Mouse (Mus musculus): Measurements from ENCODE around the gene Dusp10. TPM values are rescaled to one million over a fixed set of nuclear protein-coding genes. Genes with fewer than 3 reads are reported as not detected.

Gene Dusp10
- polyA plus RNA-seq, 1 experiment, result 14.6 TPM

DNA sequence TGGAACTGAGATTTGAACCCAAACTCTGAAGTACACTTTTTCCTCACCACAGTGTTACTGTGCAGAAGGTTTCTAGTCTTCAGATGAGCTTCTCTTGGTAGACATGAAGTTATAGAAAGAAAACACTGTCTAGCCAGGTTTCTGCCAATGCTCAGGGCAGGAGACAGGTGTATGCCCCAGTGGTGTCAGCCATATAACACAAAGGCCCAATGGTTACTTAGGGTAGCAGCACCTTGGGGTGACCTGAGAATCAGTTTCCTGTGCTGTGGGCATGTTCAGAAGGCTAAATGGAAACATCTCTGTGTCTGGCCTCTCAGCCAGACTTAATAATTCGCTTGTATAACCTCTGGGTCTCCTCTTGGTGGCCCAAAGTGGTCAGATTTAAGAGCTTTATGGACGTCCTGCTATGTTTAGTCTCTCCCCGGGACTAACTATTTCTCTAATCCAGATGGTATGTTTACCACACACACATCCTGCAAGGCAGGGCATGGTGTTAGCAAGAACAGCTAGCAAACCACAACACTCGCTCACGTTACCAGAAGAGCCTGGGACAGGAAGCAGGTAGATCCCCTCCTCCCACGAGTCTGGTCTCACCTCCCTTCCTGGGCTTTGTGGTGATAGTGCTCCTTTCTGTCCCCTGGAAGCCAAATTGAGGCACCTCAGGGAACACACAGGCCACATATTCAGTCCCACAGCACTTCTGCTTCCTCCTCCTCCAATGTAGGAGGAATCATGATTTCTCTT is 7.6 kb upstream of the Dusp10 start:
- no peaks in the 10 kb centered on the region for H3K27me3 ChIP-seq (ENCODE audit: control insufficient read depth, insufficient read depth, insufficient read length)
- H3K4me2 ChIP-seq (ENCODE audit: low read depth), result no peak overlapping the region
- H3K36me3 ChIP-seq (ENCODE audit: control insufficient read depth, insufficient read depth), result no peaks in the 10 kb centered on the region
- TF ChIP-seq SRF (IDR thresholded peaks at IDR 0.05; ENCODE audit: control insufficient read depth, insufficient read length, low read depth), result no peak
- TF ChIP-seq MYOD1 (IDR thresholded peaks at IDR 0.05; ENCODE audit: control insufficient read depth in 1 of 3, insufficient read length in 2 of 3, low read depth in 2 of 3), result peak in 1 of 3 experiments; percentile 15
- peak in 1 of 3 experiments; percentile 6 for TF ChIP-seq MYOG (IDR thresholded peaks at IDR 0.05; ENCODE audit: control insufficient read depth in 1 of 3, insufficient read depth in 1 of 3, insufficient read length in 2 of 3, low read depth in 2 of 3)
- TF ChIP-seq CEBPB (IDR thresholded peaks at IDR 0.05; ENCODE audit: insufficient read depth, poor library complexity, severe bottlenecking), result no peak
- no peaks in the 10 kb centered on the region for H3K79me2 ChIP-seq (ENCODE audit: control insufficient read depth, insufficient read depth)
- H3ac ChIP-seq (ENCODE audit: control insufficient read depth, insufficient read length), result no peak overlapping the region
- no peak overlapping the region for H3K4me3 ChIP-seq

DNA sequence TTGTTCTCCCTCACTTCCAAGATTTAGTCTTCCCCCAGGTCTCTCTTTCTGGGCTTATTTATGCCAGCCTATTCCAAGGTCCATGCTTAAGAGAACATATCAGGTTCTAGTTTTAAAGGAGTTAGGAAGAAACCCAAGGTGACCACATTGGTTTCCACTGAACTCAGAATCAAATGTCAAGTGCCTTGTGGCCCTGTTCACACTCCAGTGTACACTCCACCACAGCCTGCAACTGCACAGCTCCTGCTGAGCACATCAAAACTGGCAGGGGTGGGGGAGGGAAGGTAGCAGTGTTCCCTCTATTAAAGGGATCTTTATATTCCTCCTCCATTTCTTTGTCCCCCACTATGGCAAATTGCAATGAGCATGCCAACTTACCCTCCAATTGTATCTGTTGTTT is 7.0 kb upstream of the Dusp10 start:
- Histone ChIP-seq H3ac (ENCODE audit: control insufficient read depth, insufficient read length) (no peak overlapping the region), H3K79me2 (ENCODE audit: control insufficient read depth, insufficient read depth) (no peaks in the 10 kb centered on the region), H3K4me3 (no peak overlapping the region), H3K27me3 (ENCODE audit: control insufficient read depth, insufficient read depth, insufficient read length) (no peaks in the 10 kb centered on the region), H3K4me2 (ENCODE audit: low read depth) (no peak overlapping the region), H3K36me3 (ENCODE audit: control insufficient read depth, insufficient read depth) (no peaks in the 10 kb centered on the region)
- peak in 1 of 3 experiments; percentile 22 for TF ChIP-seq MYOD1 (IDR thresholded peaks at IDR 0.05; ENCODE audit: control insufficient read depth in 1 of 3, insufficient read length in 2 of 3, low read depth in 2 of 3)
- no peak for TF ChIP-seq CEBPB (IDR thresholded peaks at IDR 0.05; ENCODE audit: insufficient read depth, poor library complexity, severe bottlenecking)

DNA sequence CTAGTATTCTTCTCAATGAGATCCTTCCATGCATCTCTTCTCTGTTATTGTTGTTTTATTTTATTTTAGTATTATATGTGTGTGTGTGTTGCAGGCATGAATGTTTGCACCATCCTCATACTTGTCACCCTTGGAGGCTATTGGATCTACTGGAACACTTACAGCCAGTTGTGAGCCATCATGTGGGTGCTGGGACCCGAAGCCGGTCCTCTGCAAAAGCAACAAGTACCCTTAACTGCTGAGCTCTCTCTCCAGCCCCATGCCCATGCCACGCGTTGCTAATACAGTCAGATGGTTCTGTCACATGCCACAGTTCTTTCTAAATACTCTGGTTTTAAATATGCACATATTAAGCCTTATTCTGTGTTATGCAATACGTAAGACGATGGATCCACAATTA is 1.8 kb upstream of the Dusp10 start:
- no peak overlapping the region for H3K4me3 ChIP-seq

DNA sequence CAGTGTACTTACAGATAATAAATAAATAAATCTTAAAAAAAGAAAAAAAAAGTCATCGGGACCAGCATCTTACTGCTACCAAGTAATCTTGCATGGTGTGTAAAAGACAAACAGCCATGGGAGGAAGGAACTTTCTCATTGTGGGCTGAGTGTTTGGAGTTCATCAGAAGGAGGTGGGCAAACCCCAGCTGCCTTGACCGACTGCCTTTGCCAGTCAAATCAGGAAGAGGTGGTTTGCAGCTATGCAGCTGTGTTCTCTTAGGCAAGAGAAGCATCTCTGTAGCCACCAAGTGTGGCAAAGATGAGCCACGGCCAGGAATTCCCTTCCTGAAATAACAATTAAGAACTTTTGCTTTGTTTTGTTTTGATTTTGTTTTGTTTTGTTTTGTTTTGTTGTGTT is 989 bp downstream of the Dusp10 start:
- Histone ChIP-seq H3K36me3 (ENCODE audit: control insufficient read depth, insufficient read depth) (no peaks in the 10 kb centered on the region), H3K4me3 (no peak overlapping the region), H3K27me3 (ENCODE audit: control insufficient read depth, insufficient read depth, insufficient read length) (no peaks in the 10 kb centered on the region), H3ac (ENCODE audit: control insufficient read depth, insufficient read length) (no peak overlapping the region), H3K4me2 (ENCODE audit: low read depth) (no peak overlapping the region), H3K79me2 (ENCODE audit: control insufficient read depth, insufficient read depth) (no peaks in the 10 kb centered on the region)
- TF ChIP-seq MYOG (IDR thresholded peaks at IDR 0.05; ENCODE audit: control insufficient read depth in 1 of 3, insufficient read depth in 1 of 3, insufficient read length in 2 of 3, low read depth in 2 of 3) (no peak), TCF12 (IDR thresholded peaks at IDR 0.05; ENCODE audit: insufficient read depth, poor library complexity, severe bottlenecking) (no peak), REST (IDR thresholded peaks at IDR 0.05; ENCODE audit: insufficient read depth, insufficient read length) (no peak), MYOD1 (IDR thresholded peaks at IDR 0.05; ENCODE audit: control insufficient read depth in 1 of 3, insufficient read length in 2 of 3, low read depth in 2 of 3) (no peak), POLR2AphosphoS2 (IDR thresholded peaks at IDR 0.05; ENCODE audit: insufficient read length, low read depth) (no peak)

More for the DNA sequence above, 1.8 kb upstream of the Dusp10 start:
- no peaks in the 10 kb centered on the region for H3K27me3 ChIP-seq (ENCODE audit: control insufficient read depth, insufficient read depth, insufficient read length)
- no peak for TF ChIP-seq USF1 (IDR thresholded peaks at IDR 0.05; ENCODE audit: low read depth)
- no peak for TF ChIP-seq CEBPB (IDR thresholded peaks at IDR 0.05; ENCODE audit: insufficient read depth, poor library complexity, severe bottlenecking)
- TF ChIP-seq POLR2AphosphoS2 (IDR thresholded peaks at IDR 0.05; ENCODE audit: insufficient read length, low read depth), result no peak
- no peak for TF ChIP-seq MYOD1 (IDR thresholded peaks at IDR 0.05; ENCODE audit: control insufficient read depth in 1 of 3, insufficient read length in 2 of 3, low read depth in 2 of 3)
- TF ChIP-seq POLR2A (IDR thresholded peaks at IDR 0.05; ENCODE audit: insufficient read length, low read depth), result no peak
- TF ChIP-seq MAX (IDR thresholded peaks at IDR 0.05; ENCODE audit: low read depth), result no peak
- no peak for TF ChIP-seq SRF (IDR thresholded peaks at IDR 0.05; ENCODE audit: control insufficient read depth, insufficient read length, low read depth)
- TF ChIP-seq MYOG (IDR thresholded peaks at IDR 0.05; ENCODE audit: control insufficient read depth in 1 of 3, insufficient read depth in 1 of 3, insufficient read length in 2 of 3, low read depth in 2 of 3), result no peak
- no peak for TF ChIP-seq TCF3 (IDR thresholded peaks at IDR 0.05; ENCODE audit: insufficient read length, low read depth)
- no peak for TF ChIP-seq REST (IDR thresholded peaks at IDR 0.05; ENCODE audit: insufficient read depth, insufficient read length)
- TF ChIP-seq E2F4 (IDR thresholded peaks at IDR 0.05; ENCODE audit: insufficient read depth), result no peak
- no peaks in the 10 kb centered on the region for H3K36me3 ChIP-seq (ENCODE audit: control insufficient read depth, insufficient read depth)
- H3K79me2 ChIP-seq (ENCODE audit: control insufficient read depth, insufficient read depth), result no peaks in the 10 kb centered on the region
- no peak overlapping the region for H3ac ChIP-seq (ENCODE audit: control insufficient read depth, insufficient read length)
- H3K4me2 ChIP-seq (ENCODE audit: low read depth), result no peak overlapping the region

DNA sequence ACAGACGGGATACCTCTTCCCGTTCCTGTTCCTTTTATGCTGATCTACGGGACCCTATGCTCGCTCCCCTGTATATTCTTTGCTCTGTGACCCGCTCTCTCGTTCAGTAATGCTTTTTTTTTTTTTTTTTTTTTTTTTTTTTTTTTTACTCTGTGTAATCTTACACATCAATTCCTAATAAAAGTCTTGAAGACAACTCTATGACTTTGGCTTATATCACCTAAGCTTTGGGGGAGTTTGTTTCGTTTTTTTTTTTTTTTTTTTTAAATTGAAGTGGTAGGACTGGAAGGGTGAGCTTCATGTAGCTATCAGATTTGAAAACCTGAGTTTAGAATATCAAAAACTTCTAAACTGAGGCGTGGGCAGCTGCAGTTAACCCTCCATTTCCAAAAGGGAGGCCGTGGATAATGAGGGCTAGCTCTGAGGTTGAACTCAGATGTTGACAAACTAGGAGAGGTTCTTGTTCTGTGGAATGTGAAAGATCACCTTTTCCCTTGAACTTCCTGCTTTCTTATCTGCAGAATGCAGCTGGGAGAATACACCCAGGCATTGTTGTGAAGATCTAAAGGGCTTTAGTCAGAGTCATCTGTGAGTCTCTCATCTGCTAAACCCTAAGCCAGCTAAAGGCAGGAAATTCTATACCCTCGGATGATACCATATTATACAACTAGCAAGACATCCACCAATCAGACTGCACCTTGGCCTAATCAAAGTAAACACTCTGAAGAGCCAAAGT is 3.1 kb downstream of the Dusp10 start:
- no peaks in the 10 kb centered on the region for H3K79me2 ChIP-seq (ENCODE audit: control insufficient read depth, insufficient read depth)
- H3K4me3 ChIP-seq, result no peak overlapping the region
- H3K4me2 ChIP-seq (ENCODE audit: low read depth), result no peak overlapping the region
- no peaks in the 10 kb centered on the region for H3K36me3 ChIP-seq (ENCODE audit: control insufficient read depth, insufficient read depth)
- H3ac ChIP-seq (ENCODE audit: control insufficient read depth, insufficient read length), result no peak overlapping the region
- TF ChIP-seq E2F4 (IDR thresholded peaks at IDR 0.05; ENCODE audit: insufficient read depth), result no peak
- H3K27me3 ChIP-seq (ENCODE audit: control insufficient read depth, insufficient read depth, insufficient read length), result no peaks in the 10 kb centered on the region

Measured in myocyte (in vitro differentiated cells).